Comparison of ENCODE assay signal across 9 mouse cellular contexts in genomic region chr19:7306968-7307367, GRCm38 (mm10). TPM values are rescaled to one million over a fixed set of nuclear protein-coding genes. Genes with fewer than 3 reads are reported as not detected.
DNase-seq lines count a peak whose midpoint lies in the region; ATAC-seq and TF ChIP-seq lines count a peak whose summit lies in the region.
"Had no signal": no experiment of that assay in that cellular context is flagged by ENCODE, and none has a peak within 500 bp of the region (broad histone marks: within the 10 kb centered on the region; RNA-seq: fewer than 3 reads in every experiment).

No protein-coding gene starts in this region.

- peaks cover 1% of the 10 kb centered on the region; the same call in 1 of the 2 replicates for H3K79me2 ChIP-seq in heart, adult 2 months (replicated peaks; ENCODE audit: control insufficient read depth, insufficient read depth, low read length)

- peak overlapping the region; percentile 33; the same call in 1 of the 2 replicates for H3K27ac ChIP-seq in heart, adult 2 months
- peak overlapping the region; percentile 89 for H3K27ac ChIP-seq in brown adipose tissue, adult 24 weeks (replicated peaks; ENCODE audit: low read depth, low read length)
- H3K27ac ChIP-seq in thymus, adult 2 months (ENCODE audit: control insufficient read depth, insufficient read depth, low read length), result no peak overlapping the region

- peak; percentile 10; the same call in 1 of the 2 replicates for TF ChIP-seq CTCF in heart, adult 2 months (IDR thresholded peaks at IDR 0.05)
- TF ChIP-seq CTCF in thymus, adult 2 months (IDR thresholded peaks at IDR 0.05; ENCODE audit: borderline replicate concordance, control insufficient read depth, extremely low read depth, insufficient read depth, low read length, poor library complexity), result no peak

- H3K36me3 ChIP-seq in heart, adult 2 months (ENCODE audit: control insufficient read depth, insufficient read depth, low read length), result peaks cover 14% of the 10 kb centered on the region; the same call in 1 of the 2 replicates
- H3K36me3 ChIP-seq in thymus, adult 2 months (ENCODE audit: control insufficient read depth, insufficient read depth, low read length), result no peaks in the 10 kb centered on the region

- intact Hi-C loops in heart, adult 2 months (cut with DNase I), result loop anchor here (5.0 kb wide), 1 partner anchor 35 kb away; the partner anchor contains the start of gene Mark2

- TF ChIP-seq EP300 in heart, adult 2 months (IDR thresholded peaks at IDR 0.05; ENCODE audit: insufficient read depth, low read depth, low read length), result peak; percentile 78; the same call in 1 of the 2 replicates

- no peak for TF ChIP-seq POLR2A in heart, adult 2 months (IDR thresholded peaks at IDR 0.05; ENCODE audit: insufficient read depth, low read depth, low read length)
- TF ChIP-seq POLR2A in thymus, adult 2 months (IDR thresholded peaks at IDR 0.05; ENCODE audit: control insufficient read depth, extremely low read depth, insufficient read depth, low read length, poor library complexity), result no peak

- WGBS in heart, adult 2 months, result 12% methylated on average over 3 of the region's 3 CpGs
- WGBS in thymus, adult 2 months, result 69% methylated on average over 3 of the region's 3 CpGs

- no peaks in the 10 kb centered on the region for H3K27me3 ChIP-seq in heart, adult 2 months (ENCODE audit: control insufficient read depth, insufficient read depth, low read length)
- H3K27me3 ChIP-seq in thymus, adult 2 months (ENCODE audit: control insufficient read depth, insufficient read depth, low read length), result no peaks in the 10 kb centered on the region

- H3K4me3 ChIP-seq in heart, adult 2 months, result no peak overlapping the region
- H3K4me3 ChIP-seq in brown adipose tissue, adult 24 weeks (ENCODE audit: insufficient read depth, low read depth, low read length), result no peak overlapping the region
- no peak overlapping the region for H3K4me3 ChIP-seq in thymus, adult 2 months (ENCODE audit: control insufficient read depth, insufficient read depth, low read length)

- peak in 1 of 2 experiments; percentile 60 for DNase-seq in heart, adult 2 months
- no peak for DNase-seq in heart, postnatal 4 days
- peak; percentile 54 for DNase-seq in kidney, adult 18-20 months
- DNase-seq in thymus, adult 2 months, result no peak
- DNase-seq in retina, embryonic 14.5 days (ENCODE audit: low spot score), result no peak
- DNase-seq in MN1 (ENCODE audit: low spot score), result no peak
- DNase-seq: layer of hippocampus, adult 9-11 months had no signal

- ATAC-seq in megakaryocyte, adult 5-6 weeks (ENCODE audit: poor library complexity, severe bottlenecking), result peak; percentile 58

- peaks cover 48% of the 10 kb centered on the region for H3K4me1 ChIP-seq in heart, adult 2 months (ENCODE audit: control insufficient read depth, insufficient read depth, low read length)
- peaks cover 60% of the 10 kb centered on the region for H3K4me1 ChIP-seq in brown adipose tissue, adult 24 weeks (ENCODE audit: control insufficient read depth, insufficient read depth, insufficient read length, low read length)
- peaks cover 23% of the 10 kb centered on the region for H3K4me1 ChIP-seq in thymus, adult 2 months (replicated peaks; ENCODE audit: control insufficient read depth, insufficient read depth, low read length)

- no peak overlapping the region for H3K9ac ChIP-seq in heart, adult 2 months (ENCODE audit: low read depth, low read length)

RNA-seq across cellular contexts. Expression of gene Mark2, which starts 34.7 kb away (rescaled TPM):
- total RNA-seq in heart, adult 2 months (2021), result 10 to 100 TPM; 46.2 to 53.8 TPM
- 53.1 and 56.7 TPM in 2 replicates for polyA plus RNA-seq in heart, adult 2 months (2012; rRNA removed)
- total RNA-seq in heart, postnatal 4 days (2021), result 10 to 100 TPM; 54.9 to 58.4 TPM
- 24.1 and 35.4 TPM in 2 replicates for polyA plus RNA-seq in brown adipose tissue, adult 24 weeks (2012; ENCODE audit: insufficient read depth, insufficient read length, missing spikeins)
- 75.6 and 81.8 TPM in 2 replicates for total RNA-seq in megakaryocyte, adult 5-6 weeks (2015)
- total RNA-seq in megakaryocyte, adult 5-6 weeks (2017), result 25.9 and 27.6 TPM in 2 replicates
- 189 and 212 TPM in 2 replicates for polyA plus RNA-seq in thymus, adult 2 months (2012; rRNA removed)

RNA-seq across cellular contexts. Expression of gene Rcor2, which starts 39.8 kb away (rescaled TPM):
- 1 to 10 TPM; 5.7 to 7.6 TPM for total RNA-seq in heart, adult 2 months (2021)
- 11.6 and 12.7 TPM in 2 replicates for polyA plus RNA-seq in heart, adult 2 months (2012; rRNA removed)
- 10 to 100 TPM; 19.0 to 19.2 TPM for total RNA-seq in heart, postnatal 4 days (2021)
- 1.0 and 7.8 TPM in 2 replicates for polyA plus RNA-seq in brown adipose tissue, adult 24 weeks (2012; ENCODE audit: insufficient read depth, insufficient read length, missing spikeins)
- total RNA-seq in megakaryocyte, adult 5-6 weeks (2015), result 0.45 TPM in 1 of 2 replicates, not detected in the other
- 0.08 and 1.9 TPM in 2 replicates for total RNA-seq in megakaryocyte, adult 5-6 weeks (2017)
- 31.2 and 42.8 TPM in 2 replicates for polyA plus RNA-seq in thymus, adult 2 months (2012; rRNA removed)
